Mouse (Mus musculus): ENCODE results near the gene Pacsin3. TPM values are rescaled to one million over a fixed set of nuclear protein-coding genes. Genes with fewer than 3 reads are reported as not detected.
A peak's percentile ranks its signal among the peaks of the same experiment; 100 is the strongest.

The Pacsin3 gene
- polyA plus RNA-seq, 1 experiment from 2014 or later: 28.9 TPM

- WGBS: 92% methylated on average over 9 of the region's 9 CpGs
- Histone ChIP-seq H3K4me2 (ENCODE audit: low read depth, low read length, severe bottlenecking) (no peak overlapping the region), H3K27me3 (ENCODE audit: control insufficient read depth, insufficient read depth, low read length) (no peaks in the 10 kb centered on the region), H3K9me3 (ENCODE audit: control insufficient read depth, low read length) (no peaks in the 10 kb centered on the region), H3K36me3 (ENCODE audit: control insufficient read depth, insufficient read depth, low read length) (no peaks in the 10 kb centered on the region), H3K4me1 (replicated peaks; ENCODE audit: control insufficient read depth, insufficient read depth, low read length) (no peaks in the 10 kb centered on the region), H3K27ac (ENCODE audit: low read depth, low read length) (no peak overlapping the region), H3K4me3 (ENCODE audit: low read depth, low read length) (no peak overlapping the region), H3K9ac (ENCODE audit: low read length) (no peak overlapping the region)
- no peak for ATAC-seq (replicated peaks; ENCODE audit: low FRiP score)
- DNase-seq (ENCODE audit: low spot score): no peak
Measured at GRCm38 (mm10) chr2:91305926-91306325, 50.2 kb downstream of the Pacsin3 start.

- Histone ChIP-seq H3K27ac (ENCODE audit: low read depth, low read length) (no peak overlapping the region), H3K4me2 (ENCODE audit: low read depth, low read length, severe bottlenecking) (no peak overlapping the region), H3K36me3 (ENCODE audit: control insufficient read depth, insufficient read depth, low read length) (no peaks in the 10 kb centered on the region), H3K27me3 (ENCODE audit: control insufficient read depth, insufficient read depth, low read length) (no peaks in the 10 kb centered on the region), H3K4me1 (replicated peaks; ENCODE audit: control insufficient read depth, insufficient read depth, low read length) (no peaks in the 10 kb centered on the region), H3K4me3 (ENCODE audit: low read depth, low read length) (no peak overlapping the region), H3K9ac (ENCODE audit: low read length) (no peak overlapping the region), H3K9me3 (ENCODE audit: control insufficient read depth, low read length) (no peaks in the 10 kb centered on the region)
- ATAC-seq (replicated peaks; ENCODE audit: low FRiP score) (no peak), DNase-seq (ENCODE audit: low spot score) (no peak)
Measured at GRCm38 (mm10) chr2:91306589-91306988, 50.8 kb downstream of the Pacsin3 start.

- Histone ChIP-seq H3K36me3 (ENCODE audit: control insufficient read depth, insufficient read depth, low read length) (no peaks in the 10 kb centered on the region), H3K4me2 (ENCODE audit: low read depth, low read length, severe bottlenecking) (no peak overlapping the region), H3K9ac (ENCODE audit: low read length) (no peak overlapping the region), H3K9me3 (ENCODE audit: control insufficient read depth, low read length) (no peaks in the 10 kb centered on the region), H3K27ac (ENCODE audit: low read depth, low read length) (no peak overlapping the region), H3K27me3 (ENCODE audit: control insufficient read depth, insufficient read depth, low read length) (no peaks in the 10 kb centered on the region), H3K4me3 (ENCODE audit: low read depth, low read length) (no peak overlapping the region), H3K4me1 (replicated peaks; ENCODE audit: control insufficient read depth, insufficient read depth, low read length) (0 out of 2 replicates have a peak, but pooled peaks cover 3% of the 10 kb centered on the region)
- ATAC-seq (replicated peaks; ENCODE audit: low FRiP score): no peak
- no peak for DNase-seq (ENCODE audit: low spot score)
- WGBS: 55% methylated on average over 5 of the region's 5 CpGs
Measured at GRCm38 (mm10) chr2:91308680-91309079, 52.9 kb downstream of the Pacsin3 start.

- no peak overlapping the region for H3K4me3 ChIP-seq (ENCODE audit: low read depth, low read length)
- H3K27ac ChIP-seq (ENCODE audit: low read depth, low read length): no peak overlapping the region
- H3K9ac ChIP-seq (ENCODE audit: low read length): no peak overlapping the region
- H3K27me3 ChIP-seq (ENCODE audit: control insufficient read depth, insufficient read depth, low read length): no peaks in the 10 kb centered on the region
- no peaks in the 10 kb centered on the region for H3K36me3 ChIP-seq (ENCODE audit: control insufficient read depth, insufficient read depth, low read length)
- H3K4me2 ChIP-seq (ENCODE audit: low read depth, low read length, severe bottlenecking): no peak overlapping the region
- ATAC-seq (replicated peaks; ENCODE audit: low FRiP score): no peak
- WGBS: 71% methylated on average over 3 of the region's 3 CpGs
- no peaks in the 10 kb centered on the region for H3K9me3 ChIP-seq (ENCODE audit: control insufficient read depth, low read length)
- DNase-seq (ENCODE audit: low spot score): no peak
- 0 out of 2 replicates have a peak, but pooled peaks cover 3% of the 10 kb centered on the region for H3K4me1 ChIP-seq (replicated peaks; ENCODE audit: control insufficient read depth, insufficient read depth, low read length)
Measured at GRCm38 (mm10) chr2:91309546-91309945, 53.8 kb downstream of the Pacsin3 start.

GRCm38 (mm10) chr2:91312578-91313311, 57.0 kb downstream of the Pacsin3 start:
- Histone ChIP-seq H3K4me3 (ENCODE audit: low read depth, low read length) (no peak overlapping the region), H3K36me3 (ENCODE audit: control insufficient read depth, insufficient read depth, low read length) (no peaks in the 10 kb centered on the region), H3K27ac (ENCODE audit: low read depth, low read length) (peak overlapping the region; percentile 26; the same call in 1 of the 2 replicates), H3K9ac (ENCODE audit: low read length) (no peak overlapping the region), H3K9me3 (ENCODE audit: control insufficient read depth, low read length) (no peaks in the 10 kb centered on the region), H3K4me2 (ENCODE audit: low read depth, low read length, severe bottlenecking) (no peak overlapping the region), H3K27me3 (ENCODE audit: control insufficient read depth, insufficient read depth, low read length) (no peaks in the 10 kb centered on the region), H3K4me1 (replicated peaks; ENCODE audit: control insufficient read depth, insufficient read depth, low read length) (0 out of 2 replicates have a peak, but pooled peaks cover 4% of the 10 kb centered on the region)
- ATAC-seq (replicated peaks; ENCODE audit: low FRiP score): no peak; the same call in 1 of the 2 replicates
- DNase-seq (ENCODE audit: low spot score): no peak
- 49% methylated on average over 10 of the region's 10 CpGs for WGBS

GRCm38 (mm10) chr2:91314184-91314583, 58.4 kb downstream of the Pacsin3 start:
- H3K27me3 ChIP-seq (ENCODE audit: control insufficient read depth, insufficient read depth, low read length): no peaks in the 10 kb centered on the region
- no peak overlapping the region for H3K9ac ChIP-seq (ENCODE audit: low read length)
- 88% methylated on average over 7 of the region's 7 CpGs for WGBS
- H3K27ac ChIP-seq (ENCODE audit: low read depth, low read length): no peak overlapping the region
- no peak for DNase-seq (ENCODE audit: low spot score)
- no peak overlapping the region for H3K4me2 ChIP-seq (ENCODE audit: low read depth, low read length, severe bottlenecking)
- no peak overlapping the region for H3K4me3 ChIP-seq (ENCODE audit: low read depth, low read length)
- H3K4me1 ChIP-seq (replicated peaks; ENCODE audit: control insufficient read depth, insufficient read depth, low read length): 0 out of 2 replicates have a peak, but pooled peaks cover 4% of the 10 kb centered on the region
- H3K9me3 ChIP-seq (ENCODE audit: control insufficient read depth, low read length): no peaks in the 10 kb centered on the region
- no peak for ATAC-seq (replicated peaks; ENCODE audit: low FRiP score)
- H3K36me3 ChIP-seq (ENCODE audit: control insufficient read depth, insufficient read depth, low read length): no peaks in the 10 kb centered on the region

Other genes starting within 250 kb of the Pacsin3 start
- gene Rapsn, start 220.3 kb upstream of the Pacsin3 start, polyA plus RNA-seq (2014; fragmentation: Nextera tagmentation; extraction: Ambion mirVana): 3.1 and 5.0 TPM in 2 replicates
- gene Psmc3, start 201.9 kb upstream of the Pacsin3 start, polyA plus RNA-seq (2014; fragmentation: Nextera tagmentation; extraction: Ambion mirVana): 354 and 371 TPM in 2 replicates
- gene Slc39a13, start 185.5 kb upstream of the Pacsin3 start, polyA plus RNA-seq (2014; fragmentation: Nextera tagmentation; extraction: Ambion mirVana): 23.3 and 23.6 TPM in 2 replicates
- 2.2 and 4.9 TPM in 2 replicates for gene Spi1, start 173.6 kb upstream of the Pacsin3 start, polyA plus RNA-seq (2014; fragmentation: Nextera tagmentation; extraction: Ambion mirVana)
- gene Mybpc3, start 137.8 kb upstream of the Pacsin3 start, polyA plus RNA-seq (2014; fragmentation: Nextera tagmentation; extraction: Ambion mirVana): not detected in 2 replicates
- 23.3 and 26.9 TPM in 2 replicates for gene Madd, start 72.1 kb upstream of the Pacsin3 start, polyA plus RNA-seq (2014; fragmentation: Nextera tagmentation; extraction: Ambion mirVana)
- 1.6 and 2.0 TPM in 2 replicates for gene Nr1h3, start 53.1 kb upstream of the Pacsin3 start, polyA plus RNA-seq (2014; fragmentation: Nextera tagmentation; extraction: Ambion mirVana)
- gene Acp2, start 53.1 kb upstream of the Pacsin3 start, polyA plus RNA-seq (2014; fragmentation: Nextera tagmentation; extraction: Ambion mirVana): 28.7 and 36.7 TPM in 2 replicates
- 9.9 and 10.8 TPM in 2 replicates for gene Ddb2, start 19.0 kb upstream of the Pacsin3 start, polyA plus RNA-seq (2014; fragmentation: Nextera tagmentation; extraction: Ambion mirVana)
- 84.0 and 89.1 TPM in 2 replicates for gene Arfgap2, start 9.0 kb downstream of the Pacsin3 start, polyA plus RNA-seq (2014; fragmentation: Nextera tagmentation; extraction: Ambion mirVana)
- gene 1110051M20Rik, start 188.8 kb downstream of the Pacsin3 start, polyA plus RNA-seq (2014; fragmentation: Nextera tagmentation; extraction: Ambion mirVana): 102 and 114 TPM in 2 replicates
- 10.2 and 11.3 TPM in 2 replicates for gene Lrp4, start 201.6 kb downstream of the Pacsin3 start, polyA plus RNA-seq (2014; fragmentation: Nextera tagmentation; extraction: Ambion mirVana)